Mouse (Mus musculus) megakaryocyte-erythroid progenitor cell, adult 5-6 weeks (primary cell): ENCODE data around the gene Tnpo2. TPM values are rescaled to one million over a fixed set of nuclear protein-coding genes. Genes with fewer than 3 reads are reported as not detected.
"Not testable (repeated sequence)": the region's sequence is repeated elsewhere in the genome, so short reads cannot be mapped to it uniquely, and the experiment has no call there.

Experiments used
- ATAC-seq: replicated peaks from 2 replicates; pipeline ENCODE4 v1.8.0; 2016; ENCODE audit warnings: mild to moderate bottlenecking, inconsistent platforms; ENCODE audit not compliant: severe bottlenecking, poor library complexity, low FRiP score, low TSS enrichment
- total RNA-seq, 2 experiments: library from RNA; stranded (forward) in 1 of 2; stranded (reverse) in 1 of 2; fragments of 200-1000, 215-1000 nt in 1 of 2; fragments of >200 nt in 1 of 2; fragmentation: Nextera tagmentation in 1 of 2; gene quantifications; 2 replicates each; pipeline ENCODE4 v1.2.3; 2014 to 2017

Tnpo2 gene
- total RNA-seq, 2 experiments from 2014 or later: 28.3 to 68.5 TPM

- no peak for ATAC-seq
Measured at GRCm38 (mm10) chr8:85067155-85067554, 30.4 kb downstream of the Tnpo2 start.

GRCm38 (mm10) chr8:85067982-85068381 is 31.3 kb downstream of the Tnpo2 start, which contains the start of gene Gm5741:
Gene Gm5741 (minus strand): TSS chr8:85067982.
- no peak for ATAC-seq

GRCm38 (mm10) chr8:85071041-85071440 is 34.3 kb downstream of the Tnpo2 start:
- ATAC-seq: no peak

GRCm38 (mm10) chr8:85071514-85072281 is 35.0 kb downstream of the Tnpo2 start, which contains the start of gene Dhps:
Gene Dhps (plus strand): TSS chr8:85071757.
- ATAC-seq: peak; percentile 69

GRCm38 (mm10) chr8:85072364-85072929 is 35.7 kb downstream of the Tnpo2 start:
- no peak for ATAC-seq

- no peak for ATAC-seq
Measured at GRCm38 (mm10) chr8:85073041-85073612, 36.4 kb downstream of the Tnpo2 start.

GRCm38 (mm10) chr8:85074167-85074566 is 37.5 kb downstream of the Tnpo2 start:
- ATAC-seq: no peak

- ATAC-seq: no peak
Measured at GRCm38 (mm10) chr8:85074617-85075016, 37.9 kb downstream of the Tnpo2 start.

GRCm38 (mm10) chr8:85076001-85076400 is 39.3 kb downstream of the Tnpo2 start:
- ATAC-seq: no peak

- ATAC-seq: 0 out of 2 replicates have a peak, but pooled peaks have one; percentile 42
Measured at GRCm38 (mm10) chr8:85076993-85077392, 40.3 kb downstream of the Tnpo2 start.

- ATAC-seq: no peak
Measured at GRCm38 (mm10) chr8:85080214-85080531, 43.5 kb downstream of the Tnpo2 start.

- ATAC-seq: peak; percentile 6; the same call in 1 of the 2 replicates
Measured at GRCm38 (mm10) chr8:85080532-85081215, 44.0 kb downstream of the Tnpo2 start, which contains the start of gene Wdr83os. Gene Wdr83os (plus strand): TSS chr8:85080740.

GRCm38 (mm10) chr8:85081216-85081555 is 44.5 kb downstream of the Tnpo2 start, which contains the start of gene Wdr83:
Gene Wdr83 (minus strand): TSS chr8:85081306.
- peak; percentile 59 for ATAC-seq

GRCm38 (mm10) chr8:85082169-85082568 is 45.5 kb downstream of the Tnpo2 start:
- not testable (repeated sequence) for ATAC-seq

GRCm38 (mm10) chr8:85083108-85083813 is 46.5 kb downstream of the Tnpo2 start, which contains the start of gene Man2b1:
Gene Man2b1 (plus strand): TSS chr8:85083270.
- peak; percentile 81 for ATAC-seq

GRCm38 (mm10) chr8:85084633-85085032 is 47.9 kb downstream of the Tnpo2 start:
- ATAC-seq: no peak

GRCm38 (mm10) chr8:85086238-85086637 is 49.5 kb downstream of the Tnpo2 start:
- ATAC-seq: no peak

GRCm38 (mm10) chr8:85088771-85089170 is 52.1 kb downstream of the Tnpo2 start:
- no peak for ATAC-seq

GRCm38 (mm10) chr8:85090856-85091255 is 54.1 kb downstream of the Tnpo2 start:
- no peak for ATAC-seq
